Mouse (Mus musculus): Measurements from ENCODE around the gene Unc5cl. TPM values are rescaled to one million over a fixed set of nuclear protein-coding genes. Genes with fewer than 3 reads are reported as not detected.

Gene Unc5cl
- 0.20 TPM in 1 of 2 replicates, not detected in the other for total RNA-seq (2014; rRNA removed)
- polyA plus RNA-seq (2012; rRNA removed): 0.05 and 0.43 TPM in 2 replicates

GRCm38 (mm10) chr17:48454688-48455087 lies at the start of gene Unc5cl:
Gene Unc5cl (plus strand): TSS chr17:48454901.
- DNase-seq (ENCODE audit: extremely low read depth, low read depth, low spot score): no peak
- no peak within 1 kb of the TSS for H3K4me3 ChIP-seq (ENCODE audit: insufficient read depth, low read depth, low read length)
- no peaks in the 10 kb centered on the region for H3K79me2 ChIP-seq (ENCODE audit: control insufficient read depth, insufficient read depth, low read length)
- TF ChIP-seq POLR2A (IDR thresholded peaks at IDR 0.05; ENCODE audit: extremely low read depth, insufficient read depth, low read length) (no peak), CTCF (IDR thresholded peaks at IDR 0.05; ENCODE audit: low read depth, low read length) (no peak)
- 61% methylated on average over 11 of the region's 11 CpGs for WGBS
- no peaks in the 10 kb centered on the region for H3K36me3 ChIP-seq (ENCODE audit: control insufficient read depth, insufficient read depth, low read length)
- no peak within 1 kb of the TSS for H3K9ac ChIP-seq (ENCODE audit: low read depth, low read length)
- H3K27ac ChIP-seq (replicated peaks; ENCODE audit: insufficient read depth, low read depth, low read length): no peak within 1 kb of the TSS
- H3K27me3 ChIP-seq (ENCODE audit: control insufficient read depth, insufficient read depth, low read length): no peaks in the 10 kb centered on the region
- H3K4me1 ChIP-seq (ENCODE audit: control insufficient read depth, insufficient read depth, low read length): no peaks in the 10 kb centered on the region

GRCm38 (mm10) chr17:48407154-48407553 lies 47.5 kb upstream of the Unc5cl start:
- DNase-seq (ENCODE audit: extremely low read depth, low read depth, low spot score): no peak

GRCm38 (mm10) chr17:48407910-48408525 lies 46.7 kb upstream of the Unc5cl start:
- H3K36me3 ChIP-seq (ENCODE audit: control insufficient read depth, insufficient read depth, low read length): peaks cover 4% of the 10 kb centered on the region; the same call in 1 of the 2 replicates
- no peak for TF ChIP-seq CTCF (IDR thresholded peaks at IDR 0.05; ENCODE audit: low read depth, low read length)
- TF ChIP-seq POLR2A (IDR thresholded peaks at IDR 0.05; ENCODE audit: extremely low read depth, insufficient read depth, low read length): no peak
- 9% methylated on average over 8 of the region's 8 CpGs for WGBS
- DNase-seq (ENCODE audit: extremely low read depth, low read depth, low spot score): peak; percentile 21
- H3K4me3 ChIP-seq (ENCODE audit: insufficient read depth, low read depth, low read length): peak overlapping the region; percentile 34
- peak overlapping the region; percentile 54 for H3K9ac ChIP-seq (ENCODE audit: low read depth, low read length)
- peaks cover 21% of the 10 kb centered on the region; the same call in 1 of the 2 replicates for H3K79me2 ChIP-seq (ENCODE audit: control insufficient read depth, insufficient read depth, low read length)
- peaks cover 10% of the 10 kb centered on the region for H3K4me1 ChIP-seq (ENCODE audit: control insufficient read depth, insufficient read depth, low read length)
- 0 out of 2 replicates have a peak overlapping the region, but pooled peaks have one; percentile 89 for H3K27ac ChIP-seq (replicated peaks; ENCODE audit: insufficient read depth, low read depth, low read length)
- H3K27me3 ChIP-seq (ENCODE audit: control insufficient read depth, insufficient read depth, low read length): no peaks in the 10 kb centered on the region

More at GRCm38 (mm10) chr17:48407154-48407553, 47.5 kb upstream of the Unc5cl start:
- Histone ChIP-seq H3K36me3 (ENCODE audit: control insufficient read depth, insufficient read depth, low read length) (peaks cover under 1% of the 10 kb centered on the region; the same call in 1 of the 2 replicates), H3K27ac (replicated peaks; ENCODE audit: insufficient read depth, low read depth, low read length) (no peak overlapping the region), H3K27me3 (ENCODE audit: control insufficient read depth, insufficient read depth, low read length) (no peaks in the 10 kb centered on the region), H3K4me3 (ENCODE audit: insufficient read depth, low read depth, low read length) (no peak overlapping the region), H3K9ac (ENCODE audit: low read depth, low read length) (no peak overlapping the region), H3K79me2 (ENCODE audit: control insufficient read depth, insufficient read depth, low read length) (peaks cover 21% of the 10 kb centered on the region; the same call in 1 of the 2 replicates), H3K4me1 (ENCODE audit: control insufficient read depth, insufficient read depth, low read length) (peaks cover 10% of the 10 kb centered on the region)
- TF ChIP-seq CTCF (IDR thresholded peaks at IDR 0.05; ENCODE audit: low read depth, low read length) (no peak), POLR2A (IDR thresholded peaks at IDR 0.05; ENCODE audit: extremely low read depth, insufficient read depth, low read length) (no peak)
- 79% methylated on average over 4 of the region's 4 CpGs for WGBS

- peak overlapping the region; percentile 86 for H3K9ac ChIP-seq (ENCODE audit: low read depth, low read length)
- peaks cover 21% of the 10 kb centered on the region; the same call in 1 of the 2 replicates for H3K79me2 ChIP-seq (ENCODE audit: control insufficient read depth, insufficient read depth, low read length)
- H3K27me3 ChIP-seq (ENCODE audit: control insufficient read depth, insufficient read depth, low read length): no peaks in the 10 kb centered on the region
- TF ChIP-seq CTCF (IDR thresholded peaks at IDR 0.05; ENCODE audit: low read depth, low read length): no peak
- TF ChIP-seq POLR2A (IDR thresholded peaks at IDR 0.05; ENCODE audit: extremely low read depth, insufficient read depth, low read length): 0 out of 2 replicates have a peak, but pooled peaks have one; percentile 10
- H3K4me3 ChIP-seq (ENCODE audit: insufficient read depth, low read depth, low read length): peak overlapping the region; percentile 74
- H3K27ac ChIP-seq (replicated peaks; ENCODE audit: insufficient read depth, low read depth, low read length): peak overlapping the region; percentile 89
- peak; percentile 45 for DNase-seq (ENCODE audit: extremely low read depth, low read depth, low spot score)
- peaks cover 4% of the 10 kb centered on the region; the same call in 1 of the 2 replicates for H3K36me3 ChIP-seq (ENCODE audit: control insufficient read depth, insufficient read depth, low read length)
- H3K4me1 ChIP-seq (ENCODE audit: control insufficient read depth, insufficient read depth, low read length): peaks cover 10% of the 10 kb centered on the region
- WGBS: under 1% methylated on average over 47 of the region's 47 CpGs
These were observed 46.0 kb upstream of the Unc5cl start for GRCm38 (mm10) chr17:48408526-48409291.

GRCm38 (mm10) chr17:48409380-48410298 lies 45.1 kb upstream of the Unc5cl start, which contains the start of the genes Nfya and Oard1:
Gene Nfya (minus strand): TSS chr17:48409906.
Gene Oard1 (plus strand): TSS chr17:48410014.
- peak; percentile 95 for DNase-seq (ENCODE audit: extremely low read depth, low read depth, low spot score)
- peaks cover 13% of the 10 kb centered on the region; the same call in 1 of the 2 replicates for H3K79me2 ChIP-seq (ENCODE audit: control insufficient read depth, insufficient read depth, low read length)
- WGBS: under 1% methylated on average over 84 of the region's 84 CpGs
- peak within 1 kb of the TSS; percentile 74 for H3K4me3 ChIP-seq (ENCODE audit: insufficient read depth, low read depth, low read length)
- peaks cover 4% of the 10 kb centered on the region; the same call in 1 of the 2 replicates for H3K36me3 ChIP-seq (ENCODE audit: control insufficient read depth, insufficient read depth, low read length)
- H3K9ac ChIP-seq (ENCODE audit: low read depth, low read length): peak within 1 kb of the TSS; percentile 86
- no peaks in the 10 kb centered on the region for H3K27me3 ChIP-seq (ENCODE audit: control insufficient read depth, insufficient read depth, low read length)
- peaks cover 10% of the 10 kb centered on the region for H3K4me1 ChIP-seq (ENCODE audit: control insufficient read depth, insufficient read depth, low read length)
- TF ChIP-seq CTCF (IDR thresholded peaks at IDR 0.05; ENCODE audit: low read depth, low read length) (no peak), POLR2A (IDR thresholded peaks at IDR 0.05; ENCODE audit: extremely low read depth, insufficient read depth, low read length) (peak; percentile 60)
- H3K27ac ChIP-seq (replicated peaks; ENCODE audit: insufficient read depth, low read depth, low read length): peak within 1 kb of the TSS; percentile 89

Data from liver, adult 2 months (tissue).